Mouse (Mus musculus): ENCODE measurements around the gene Gpr135. TPM values are rescaled to one million over a fixed set of nuclear protein-coding genes. Genes with fewer than 3 reads are reported as not detected.

The Gpr135 gene
- total and polyA plus RNA-seq, 3 experiments, result 0.19 to 0.92 TPM; not detected in 1

DNA sequence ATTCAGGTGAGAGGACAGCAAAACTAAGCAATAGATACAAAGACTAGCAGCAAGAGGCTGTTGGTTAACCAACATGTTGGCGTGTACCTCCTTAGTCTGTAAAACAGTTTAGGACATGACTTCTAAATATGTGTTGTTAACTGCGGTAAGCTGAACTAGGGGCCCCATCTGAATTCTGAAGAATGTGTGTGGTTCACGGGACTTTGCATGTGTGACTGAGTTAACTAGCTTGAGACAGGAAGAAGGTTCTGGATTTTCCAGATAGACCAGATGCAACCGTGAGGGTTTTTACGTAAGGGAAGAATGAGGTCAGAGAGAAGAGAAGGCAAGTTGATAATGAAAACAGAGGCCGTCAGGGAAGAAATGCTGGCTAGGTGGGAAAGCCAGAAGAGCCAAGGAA lies 33.9 kb downstream of the Gpr135 start (continued):
- TF ChIP-seq UBTF (IDR thresholded peaks at IDR 0.05; ENCODE audit: borderline replicate concordance, insufficient read depth, low read depth, low read length) (no peak), MAZ (IDR thresholded peaks at IDR 0.05; ENCODE audit: low read depth, low read length) (no peak)

GRCm38 (mm10) chr12:72036097-72036661 lies 34.7 kb downstream of the Gpr135 start:
- Histone ChIP-seq H3K4me3 (ENCODE audit: control insufficient read depth in 1 of 2, insufficient read depth in 1 of 2, low read depth in 2 of 2, low read length in 2 of 2) (no peak overlapping the region), H3K4me1 (ENCODE audit: control insufficient read depth in 1 of 2, insufficient read depth in 2 of 2, low read length in 2 of 2) (peaks cover 0 to 7% of the 10 kb centered on the region in 2 experiments; a peak in 2 of 4 replicates), H3K36me3 (ENCODE audit: control insufficient read depth in 1 of 2, insufficient read depth in 2 of 2, low read length in 2 of 2) (peaks cover 0 to 9% of the 10 kb centered on the region in 2 experiments; a peak in 2 of 4 replicates), H3K79me2 (ENCODE audit: control insufficient read depth, insufficient read depth, low read length, poor library complexity) (no peaks in the 10 kb centered on the region), H3K27ac (ENCODE audit: control insufficient read depth, low read depth, low read length) (no peak overlapping the region), H3K9ac (ENCODE audit: control insufficient read depth, low read depth, low read length, poor library complexity, severe bottlenecking) (no peak overlapping the region), H3K27me3 (ENCODE audit: control insufficient read depth in 1 of 2, insufficient read depth in 2 of 2, low read length in 2 of 2) (no peaks in the 10 kb centered on the region), H3K9me3 (replicated peaks; ENCODE audit: insufficient read depth, low read length) (no peaks in the 10 kb centered on the region)
- TF ChIP-seq MYC (IDR thresholded peaks at IDR 0.05; ENCODE audit: low read depth, low read length) (no peak), TCF12 (IDR thresholded peaks at IDR 0.05; ENCODE audit: low read depth, low read length) (no peak), TBP (IDR thresholded peaks at IDR 0.05; ENCODE audit: low read depth, low read length) (no peak), E2F4 (IDR thresholded peaks at IDR 0.05; ENCODE audit: borderline replicate concordance, low read depth, low read length) (no peak), ZKSCAN1 (IDR thresholded peaks at IDR 0.05; ENCODE audit: low read depth, low read length) (no peak), ZNF384 (IDR thresholded peaks at IDR 0.05; ENCODE audit: low read depth, low read length) (no peak), ZMIZ1 (IDR thresholded peaks at IDR 0.05; ENCODE audit: low read depth, low read length) (no peak)
- DNase-seq (ENCODE audit: low read depth, low spot score), result peak; percentile 8

GRCm38 (mm10) chr12:72031794-72032193 lies 39.1 kb downstream of the Gpr135 start:
- Histone ChIP-seq H3K9ac (ENCODE audit: control insufficient read depth, low read depth, low read length, poor library complexity, severe bottlenecking) (no peak overlapping the region), H3K36me3 (ENCODE audit: control insufficient read depth in 1 of 2, insufficient read depth in 2 of 2, low read length in 2 of 2) (no peaks in the 10 kb centered on the region), H3K79me2 (ENCODE audit: control insufficient read depth, insufficient read depth, low read length, poor library complexity) (no peaks in the 10 kb centered on the region), H3K27me3 (ENCODE audit: control insufficient read depth in 1 of 2, insufficient read depth in 2 of 2, low read length in 2 of 2) (no peaks in the 10 kb centered on the region), H3K4me3 (ENCODE audit: control insufficient read depth in 1 of 2, insufficient read depth in 1 of 2, low read depth in 2 of 2, low read length in 2 of 2) (no peak overlapping the region), H3K27ac (ENCODE audit: control insufficient read depth, low read depth, low read length) (no peak overlapping the region), H3K4me1 (ENCODE audit: control insufficient read depth in 1 of 2, insufficient read depth in 2 of 2, low read length in 2 of 2) (no peaks in the 10 kb centered on the region), H3K9me3 (replicated peaks; ENCODE audit: insufficient read depth, low read length) (no peaks in the 10 kb centered on the region)
- no peak for DNase-seq (ENCODE audit: low read depth, low spot score)
- TF ChIP-seq POLR2A (IDR thresholded peaks at IDR 0.05; ENCODE audit: control insufficient read depth in 1 of 2, insufficient read depth in 1 of 2, low read depth in 1 of 2, low read length in 2 of 2, poor library complexity in 1 of 2), result no peak
- no peak for TF ChIP-seq MYC (IDR thresholded peaks at IDR 0.05; ENCODE audit: low read depth, low read length)
- no peak for TF ChIP-seq NELFE (IDR thresholded peaks at IDR 0.05; ENCODE audit: low read depth, low read length)
- no peak for TF ChIP-seq EP300 (IDR thresholded peaks at IDR 0.05; ENCODE audit: low read depth in 1 of 2, low read length in 2 of 2)
- TF ChIP-seq MAX (IDR thresholded peaks at IDR 0.05; ENCODE audit: low read length), result no peak
- no peak for TF ChIP-seq GABPA (IDR thresholded peaks at IDR 0.05; ENCODE audit: low read depth, low read length)
- no peak for TF ChIP-seq BHLHE40 (IDR thresholded peaks at IDR 0.05; ENCODE audit: borderline replicate concordance, low read depth, low read length)
- no peak for TF ChIP-seq MEF2A (IDR thresholded peaks at IDR 0.05; ENCODE audit: extremely low read depth, insufficient replicate concordance, low read depth, low read length, poor library complexity, severe bottlenecking)
- no peak for TF ChIP-seq MYB (IDR thresholded peaks at IDR 0.05; ENCODE audit: low read depth, low read length)
- TF ChIP-seq USF2 (IDR thresholded peaks at IDR 0.05; ENCODE audit: borderline replicate concordance in 1 of 2, insufficient read depth in 1 of 2, low read depth in 1 of 2, low read length in 2 of 2), result no peak
- TF ChIP-seq ELF1 (IDR thresholded peaks at IDR 0.05; ENCODE audit: low read depth, low read length), result no peak
- TF ChIP-seq RCOR1 (IDR thresholded peaks at IDR 0.05; ENCODE audit: low read depth, low read length), result no peak

Data from MEL (cell line).